Mouse (Mus musculus) kidney, embryonic 15.5 days (tissue): ENCODE results near the gene 1700092M07Rik. TPM values are rescaled to one million over a fixed set of nuclear protein-coding genes. Genes with fewer than 3 reads are reported as not detected.

Experiments
- ATAC-seq: fragments of 200-750 bp; cut with Nextera tagmentation; replicated peaks from 2 replicates; pipeline ENCODE4 v1.8.0; 2017; ENCODE audit warnings: moderate TSS enrichment; ENCODE audit not compliant: low FRiP score
- H3K27ac ChIP-seq: fragments of 300-500 bp; sonication (generic); 2 replicates; pipeline ENCODE4 v1.5.1; 2015; ENCODE audit warnings: mild to moderate bottlenecking, inconsistent platforms
- H3K27me3 ChIP-seq: fragments of 300-500 bp; sonication (generic); 2 replicates; pipeline ENCODE4 v1.6.1; 2015; ENCODE audit warnings: inconsistent platforms
- H3K36me3 ChIP-seq: fragments of 300-500 bp; sonication (generic); 2 replicates; pipeline ENCODE4 v1.6.1; 2015; ENCODE audit warnings: inconsistent platforms
- H3K4me1 ChIP-seq: fragments of 300-500 bp; sonication (generic); 2 replicates; pipeline ENCODE4 v1.6.1; 2015; ENCODE audit warnings: inconsistent platforms
- H3K4me2 ChIP-seq: fragments of 300-500 bp; sonication (generic); 2 replicates; pipeline ENCODE4 v1.6.1; 2015; ENCODE audit warnings: moderate library complexity, mild to moderate bottlenecking, inconsistent platforms
- H3K4me3 ChIP-seq: fragments of 300-500 bp; sonication (generic); replicated peaks from 2 replicates; pipeline ENCODE4 v1.5.1; 2015; ENCODE audit warnings: mild to moderate bottlenecking, inconsistent platforms
- H3K9ac ChIP-seq: fragments of 300-500 bp; sonication (generic); 2 replicates; pipeline ENCODE4 v1.6.1; 2015; ENCODE audit warnings: mild to moderate bottlenecking, inconsistent platforms
- H3K9me3 ChIP-seq: fragments of 300-500 bp; sonication (generic); replicated peaks from 2 replicates; pipeline ENCODE4 v1.6.1; 2016; ENCODE audit warnings: inconsistent platforms
- WGBS: fragments of 180-500 bp; shearing (Covaris S2); methylation state at CpG from one replicate; pipeline ENCODE4 v1.1.7; 2015; ENCODE audit warnings: mixed read lengths; 5-methylcytosine and 5-hydroxymethylcytosine counted together
- polyA plus RNA-seq: library from polyadenylated mRNA; unstranded; fragments of >200 nt; fragmentation: Nextera tagmentation; extraction: Ambion mirVana; gene quantifications from 2 replicates; pipeline ENCODE4 v1.2.1, GENCODE M21; 2015

1700092M07Rik gene
- polyA plus RNA-seq, 1 experiment from 2014 or later, result 2.6 TPM

- peak overlapping the region; percentile 93 for H3K27ac ChIP-seq
- 0 out of 2 replicates have a peak, but pooled peaks have one; percentile 3 for ATAC-seq
- peaks cover 22% of the 10 kb centered on the region for H3K4me1 ChIP-seq
- peaks cover 40% of the 10 kb centered on the region for H3K36me3 ChIP-seq
- no peaks in the 10 kb centered on the region for H3K27me3 ChIP-seq
- no peaks in the 10 kb centered on the region for H3K9me3 ChIP-seq
- peak overlapping the region; percentile 71 for H3K4me2 ChIP-seq
- WGBS, result 4% methylated on average over 14 of the region's 14 CpGs
- peak overlapping the region; percentile 94 for H3K9ac ChIP-seq
- H3K4me3 ChIP-seq, result peak overlapping the region; percentile 79
These were observed 17.0 kb downstream of the 1700092M07Rik start for GRCm38 (mm10) chr19:8757471-8757998.

GRCm38 (mm10) chr19:8758899-8759298 is 18.4 kb downstream of the 1700092M07Rik start:
- peaks cover 40% of the 10 kb centered on the region for H3K36me3 ChIP-seq
- H3K27me3 ChIP-seq, result no peaks in the 10 kb centered on the region
- H3K27ac ChIP-seq, result no peak overlapping the region
- H3K9me3 ChIP-seq, result no peaks in the 10 kb centered on the region
- H3K4me1 ChIP-seq, result peaks cover 22% of the 10 kb centered on the region
- no peak for ATAC-seq
- H3K4me2 ChIP-seq, result peak overlapping the region; percentile 71; the same call in 1 of the 2 replicates
- H3K9ac ChIP-seq, result no peak overlapping the region
- 0 out of 2 replicates have a peak overlapping the region, but pooled peaks have one; percentile 79 for H3K4me3 ChIP-seq
- WGBS, result 87% methylated on average over 2 of the region's 2 CpGs

- Histone ChIP-seq H3K4me3 (no peak overlapping the region), H3K9me3 (peaks cover 3% of the 10 kb centered on the region), H3K4me1 (peaks cover 16% of the 10 kb centered on the region), H3K27ac (no peak overlapping the region), H3K27me3 (no peaks in the 10 kb centered on the region), H3K9ac (no peak overlapping the region), H3K4me2 (no peak overlapping the region), H3K36me3 (peaks cover 42% of the 10 kb centered on the region)
- no peak for ATAC-seq
- WGBS, result 93% methylated on average over 2 of the region's 2 CpGs
These were observed 20.2 kb downstream of the 1700092M07Rik start for GRCm38 (mm10) chr19:8760757-8761156.

- Histone ChIP-seq H3K27me3 (no peaks in the 10 kb centered on the region), H3K4me2 (no peak overlapping the region)
- WGBS, result 95% methylated on average over 4 of the region's 4 CpGs
These were observed 22.8 kb downstream of the 1700092M07Rik start for GRCm38 (mm10) chr19:8763276-8763675.

GRCm38 (mm10) chr19:8765562-8765961 is 25.0 kb downstream of the 1700092M07Rik start:
- H3K4me1 ChIP-seq, result peaks cover 6% of the 10 kb centered on the region
- H3K27ac ChIP-seq, result no peak overlapping the region
- 96% methylated on average over 9 of the region's 9 CpGs for WGBS
- peaks cover 3% of the 10 kb centered on the region for H3K9me3 ChIP-seq
- no peaks in the 10 kb centered on the region for H3K27me3 ChIP-seq
- no peak overlapping the region for H3K9ac ChIP-seq
- ATAC-seq, result no peak
- H3K4me3 ChIP-seq, result no peak overlapping the region
- H3K36me3 ChIP-seq, result peaks cover 88% of the 10 kb centered on the region
- H3K4me2 ChIP-seq, result no peak overlapping the region

More at GRCm38 (mm10) chr19:8763276-8763675, 22.8 kb downstream of the 1700092M07Rik start:
- no peak for ATAC-seq
- Histone ChIP-seq H3K9me3 (peaks cover 3% of the 10 kb centered on the region), H3K27ac (no peak overlapping the region), H3K9ac (no peak overlapping the region), H3K36me3 (peaks cover 66% of the 10 kb centered on the region), H3K4me1 (peaks cover 6% of the 10 kb centered on the region), H3K4me3 (no peak overlapping the region)

- peak within 1 kb of the TSS; percentile 71 for H3K4me2 ChIP-seq
- peak within 1 kb of the TSS; percentile 77 for H3K4me3 ChIP-seq
- H3K27ac ChIP-seq, result peak within 1 kb of the TSS; percentile 93
- ATAC-seq, result 0 out of 2 replicates have a peak, but pooled peaks have one; percentile 26
- peaks cover 68% of the 10 kb centered on the region for H3K36me3 ChIP-seq
- no peaks in the 10 kb centered on the region for H3K9me3 ChIP-seq
- H3K9ac ChIP-seq, result peak within 1 kb of the TSS; percentile 94
- no peaks in the 10 kb centered on the region for H3K27me3 ChIP-seq
- peaks cover 36% of the 10 kb centered on the region for H3K4me1 ChIP-seq
- WGBS, result 19% methylated on average over 29 of the region's 29 CpGs
These were observed 30.2 kb downstream of the 1700092M07Rik start, which contains the start of gene Tmem223 for GRCm38 (mm10) chr19:8770567-8771270. Gene Tmem223, plus strand, starts transcription at chr19:8770996.

- Histone ChIP-seq H3K9me3 (no peaks in the 10 kb centered on the region), H3K27me3 (no peaks in the 10 kb centered on the region), H3K27ac (peak overlapping the region; percentile 98; the same call in 1 of the 2 replicates), H3K36me3 (peaks cover 54% of the 10 kb centered on the region), H3K9ac (peak overlapping the region; percentile 85; the same call in 1 of the 2 replicates), H3K4me2 (peak overlapping the region; percentile 75), H3K4me1 (peaks cover 42% of the 10 kb centered on the region), H3K4me3 (peak overlapping the region; percentile 68)
- ATAC-seq, result no peak
- WGBS, result 80% methylated on average over 5 of the region's 5 CpGs
These were observed 32.5 kb downstream of the 1700092M07Rik start for GRCm38 (mm10) chr19:8772996-8773395.

- 43% methylated on average over 6 of the region's 6 CpGs for WGBS
- ATAC-seq, result no peak
- Histone ChIP-seq H3K27ac (peak overlapping the region; percentile 98), H3K9ac (peak overlapping the region; percentile 85), H3K4me1 (peaks cover 42% of the 10 kb centered on the region), H3K4me3 (peak overlapping the region; percentile 68), H3K9me3 (no peaks in the 10 kb centered on the region), H3K27me3 (no peaks in the 10 kb centered on the region), H3K36me3 (peaks cover 54% of the 10 kb centered on the region), H3K4me2 (peak overlapping the region; percentile 75)
These were observed 32.9 kb downstream of the 1700092M07Rik start for GRCm38 (mm10) chr19:8773409-8773808.

GRCm38 (mm10) chr19:8774086-8774835 is 33.7 kb downstream of the 1700092M07Rik start, which contains the start of gene Tmem179b:
Gene Tmem179b, minus strand, starts transcription at chr19:8774467.
- peaks cover 54% of the 10 kb centered on the region for H3K36me3 ChIP-seq
- H3K4me3 ChIP-seq, result peak within 1 kb of the TSS; percentile 68
- peak within 1 kb of the TSS; percentile 75 for H3K4me2 ChIP-seq
- H3K9me3 ChIP-seq, result no peaks in the 10 kb centered on the region
- peak within 1 kb of the TSS; percentile 85 for H3K9ac ChIP-seq
- peaks cover 42% of the 10 kb centered on the region for H3K4me1 ChIP-seq
- peak; percentile 94 for ATAC-seq
- no peaks in the 10 kb centered on the region for H3K27me3 ChIP-seq
- peak within 1 kb of the TSS; percentile 98 for H3K27ac ChIP-seq
- under 1% methylated on average over 68 of the region's 68 CpGs for WGBS

- Histone ChIP-seq H3K9me3 (no peaks in the 10 kb centered on the region), H3K4me1 (peaks cover 42% of the 10 kb centered on the region), H3K27ac (peak overlapping the region; percentile 98), H3K9ac (peak overlapping the region; percentile 85), H3K36me3 (peaks cover 52% of the 10 kb centered on the region), H3K4me3 (peak overlapping the region; percentile 68), H3K27me3 (no peaks in the 10 kb centered on the region), H3K4me2 (peak overlapping the region; percentile 75)
- WGBS, result 4% methylated on average over 20 of the region's 20 CpGs
- ATAC-seq, result peak; percentile 23; the same call in 1 of the 2 replicates
These were observed 34.5 kb downstream of the 1700092M07Rik start for GRCm38 (mm10) chr19:8774951-8775421.

GRCm38 (mm10) chr19:8786008-8786781 is 45.7 kb downstream of the 1700092M07Rik start, which contains the start of gene Taf6l:
Gene Taf6l, minus strand, starts transcription at chr19:8786417.
- peak within 1 kb of the TSS; percentile 95 for H3K27ac ChIP-seq
- no peaks in the 10 kb centered on the region for H3K9me3 ChIP-seq
- peaks cover 39% of the 10 kb centered on the region for H3K36me3 ChIP-seq
- H3K4me1 ChIP-seq, result peaks cover 13% of the 10 kb centered on the region
- peak within 1 kb of the TSS; percentile 66 for H3K9ac ChIP-seq
- peak within 1 kb of the TSS; percentile 73 for H3K4me3 ChIP-seq
- no peaks in the 10 kb centered on the region for H3K27me3 ChIP-seq
- peak within 1 kb of the TSS; percentile 73 for H3K4me2 ChIP-seq
- peak; percentile 99 for ATAC-seq
- WGBS, result under 1% methylated on average over 32 of the region's 32 CpGs
